Mouse (Mus musculus) 416B (cell line): ENCODE measurements around the gene Leng1.

Source experiments
- DNase-seq: peaks from one replicate; pipeline ENCODE4 v3.0.0; 2011; ENCODE audit warnings: low read depth

The Leng1 gene

DNA sequence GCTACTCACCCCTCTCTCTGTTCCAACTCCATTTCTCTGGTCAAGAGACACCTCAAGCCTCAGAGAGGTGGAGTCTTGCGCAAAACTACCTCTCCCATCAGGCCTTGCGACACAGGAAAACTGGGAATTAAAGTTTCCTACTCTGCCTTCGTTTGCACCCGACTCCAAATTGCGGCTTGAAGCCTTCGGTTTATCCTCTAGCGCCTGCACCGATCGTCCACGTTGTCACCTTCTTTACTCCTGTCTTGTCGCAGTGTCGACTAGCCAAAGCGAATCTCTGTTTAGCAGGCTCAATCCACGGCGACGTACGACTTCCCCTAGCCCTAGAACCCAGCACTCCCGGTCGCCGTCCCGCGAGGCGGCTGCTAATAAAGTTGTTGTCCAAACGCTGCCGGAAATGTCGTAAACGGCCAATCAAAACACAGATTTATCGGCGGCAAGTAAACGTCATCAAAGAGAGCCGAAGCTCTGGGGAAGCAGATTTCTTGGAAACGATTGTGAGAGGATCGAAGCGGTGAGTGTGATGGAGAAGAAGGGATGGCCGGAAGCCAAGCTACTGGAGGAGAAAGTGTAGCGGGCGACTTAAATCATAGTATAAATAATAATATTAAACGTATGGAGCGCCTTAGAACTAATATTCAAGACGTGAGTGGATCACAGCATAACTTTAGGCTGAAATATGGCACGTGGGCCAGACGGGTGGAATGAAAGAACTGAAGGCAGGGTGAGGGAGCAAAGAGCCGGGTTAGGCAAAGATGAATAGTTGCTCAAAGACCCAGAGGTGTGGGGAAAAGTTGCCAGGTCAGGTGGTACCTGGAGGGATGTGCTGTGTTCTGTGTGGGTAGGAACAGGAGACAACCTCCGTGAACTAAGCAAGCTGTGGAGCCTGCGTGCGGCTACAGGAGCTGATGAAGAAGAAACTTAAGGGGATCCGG, 35.8 kb downstream of the Leng1 start, which contains the start of the genes Tfpt and Prpf31:
Gene Tfpt, minus strand, starts transcription at position 387 of the 935 bp plus-strand sequence.
Gene Prpf31, plus strand, starts transcription at position 443 of the 935 bp plus-strand sequence.
- peak; percentile 98 for DNase-seq

DNA sequence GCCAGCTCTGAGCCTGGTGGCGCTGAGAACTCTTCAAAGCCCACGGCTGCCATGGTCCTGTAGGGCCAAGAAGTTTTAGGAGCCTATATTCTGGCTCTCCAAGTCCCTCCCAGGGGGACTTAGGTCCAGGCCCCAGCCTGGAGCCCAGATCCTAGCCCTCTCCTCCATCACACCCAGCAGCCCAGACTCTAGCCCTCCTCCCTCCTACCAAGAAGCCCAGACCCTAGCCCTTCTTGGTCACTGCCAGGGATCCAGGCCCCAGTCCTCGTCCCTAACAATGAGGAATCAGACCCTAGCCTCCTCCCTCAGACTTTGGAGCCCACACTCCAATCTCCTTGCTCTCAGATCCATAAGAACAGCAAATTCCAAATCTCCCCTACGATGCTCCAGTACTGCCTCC, 36.6 kb downstream of the Leng1 start:
- no peak for DNase-seq

DNA sequence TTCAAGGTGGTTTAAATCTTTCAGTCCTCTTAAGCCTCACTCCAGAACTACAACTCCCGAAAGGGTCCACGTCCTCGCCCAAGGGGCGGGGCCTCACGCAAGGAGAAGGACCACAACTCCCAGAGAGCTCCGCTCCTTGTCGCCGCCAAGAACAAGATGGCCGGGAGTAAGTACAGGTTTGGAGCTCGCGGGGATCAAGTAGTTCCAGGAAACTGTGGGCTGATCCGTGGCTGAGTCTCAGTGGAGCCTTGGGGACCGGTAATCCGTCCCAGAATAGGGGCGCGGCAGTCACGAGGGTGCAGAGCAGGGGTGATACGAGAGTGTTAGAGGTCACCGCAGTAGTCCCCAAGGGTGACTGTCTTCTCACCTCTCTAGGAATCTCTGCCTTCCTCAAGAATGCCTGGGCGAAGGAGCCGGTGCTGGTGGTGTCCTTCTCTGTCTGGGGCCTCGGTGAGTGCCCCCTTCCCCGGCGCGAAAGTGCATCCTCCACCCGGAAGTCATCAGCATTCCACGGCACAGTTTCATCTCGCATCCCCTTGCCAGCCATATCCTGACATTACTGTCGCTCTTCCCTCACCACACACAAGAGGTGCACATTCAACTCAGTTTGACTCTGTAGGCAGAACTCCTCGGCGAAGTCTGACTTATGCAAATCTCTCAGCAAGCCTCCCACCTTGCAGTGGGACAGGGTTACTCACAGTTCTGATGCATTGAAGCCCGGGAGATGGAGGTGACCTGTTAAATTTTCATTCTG, 48.2 kb downstream of the Leng1 start, which contains the start of gene Ndufa3:
Gene Ndufa3, plus strand, starts transcription at position 132 of the 754 bp plus-strand sequence.
- peak; percentile 95 for DNase-seq

DNA sequence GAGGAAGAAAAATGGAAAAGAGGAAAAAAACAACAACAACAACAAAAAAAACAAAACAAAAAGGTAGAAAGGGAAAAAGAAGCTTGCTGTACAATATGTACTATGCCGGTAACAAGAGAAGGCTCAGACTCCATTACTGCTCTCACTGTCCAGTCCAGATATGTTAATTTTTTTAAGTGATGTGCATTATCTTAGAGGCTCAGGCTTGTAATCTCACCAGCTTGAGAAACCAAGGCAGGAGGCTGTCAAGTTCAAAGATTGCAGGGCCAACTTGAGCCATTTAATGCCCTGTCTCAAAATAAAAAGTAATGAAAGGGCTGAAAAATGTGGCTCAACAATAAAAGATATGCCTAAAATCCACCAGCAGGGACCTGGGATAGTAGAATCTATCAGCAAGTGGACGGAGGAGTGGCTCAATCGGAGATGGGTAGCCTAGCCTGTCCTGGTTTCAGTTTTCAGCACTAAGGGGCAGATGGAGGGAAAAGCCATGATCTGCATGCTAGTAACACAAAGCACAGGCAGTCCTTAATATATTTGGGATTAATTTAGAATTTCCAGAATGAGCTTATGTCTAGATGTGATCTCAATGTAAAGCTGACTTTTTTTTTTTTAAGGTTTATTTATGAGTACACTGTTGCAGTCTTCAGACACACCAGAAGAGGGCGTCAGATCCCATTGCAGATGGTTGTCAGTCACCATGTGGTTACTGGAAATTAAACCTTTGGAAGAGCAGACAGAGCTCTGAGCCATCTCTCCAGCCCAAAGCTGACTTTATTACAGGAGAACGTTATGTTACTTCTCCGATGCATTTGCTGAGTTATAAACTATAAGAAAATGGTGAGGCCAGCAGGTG, 49.0 kb downstream of the Leng1 start:
- DNase-seq: no peak

DNA sequence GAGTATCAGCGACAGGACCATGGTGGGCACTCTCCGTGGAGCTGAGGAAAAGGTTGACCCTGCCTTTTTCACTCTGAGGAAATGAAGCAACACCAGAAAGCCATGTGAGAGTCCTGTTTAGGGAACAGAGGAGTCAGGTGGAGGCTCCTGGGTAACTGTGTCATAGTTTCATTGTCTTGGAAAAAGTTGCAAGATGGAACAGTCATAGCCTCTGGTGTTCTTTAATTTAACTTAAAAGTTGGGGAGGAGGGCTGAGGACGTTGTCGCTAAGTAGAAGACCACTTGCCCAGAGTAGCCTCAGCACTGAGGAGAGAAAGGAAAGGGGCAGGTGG, 49.6 kb downstream of the Leng1 start, which contains the start of gene Oscar:
Gene Oscar, minus strand, starts transcription at position 101 of the 332 bp plus-strand sequence.
- DNase-seq: no peak

DNA sequence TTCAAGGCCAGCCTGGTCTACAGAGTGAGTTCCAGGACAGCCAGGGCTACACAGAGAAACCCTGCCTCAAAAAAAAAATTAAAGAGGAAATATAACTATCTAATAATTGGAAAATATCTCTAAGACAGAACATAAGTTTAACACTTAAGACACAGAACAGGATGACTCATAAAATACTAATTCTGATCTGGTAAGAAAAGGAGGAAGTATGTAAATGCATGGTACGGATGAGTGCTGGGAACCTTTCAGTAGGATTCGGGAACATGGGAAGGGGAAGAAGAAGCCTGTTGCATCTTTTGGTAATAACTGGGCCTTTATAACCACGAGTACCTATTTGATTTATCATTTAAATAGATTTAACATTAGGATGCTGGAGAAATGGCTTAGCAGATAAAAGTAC, 51.6 kb downstream of the Leng1 start:
- no peak for DNase-seq

DNA sequence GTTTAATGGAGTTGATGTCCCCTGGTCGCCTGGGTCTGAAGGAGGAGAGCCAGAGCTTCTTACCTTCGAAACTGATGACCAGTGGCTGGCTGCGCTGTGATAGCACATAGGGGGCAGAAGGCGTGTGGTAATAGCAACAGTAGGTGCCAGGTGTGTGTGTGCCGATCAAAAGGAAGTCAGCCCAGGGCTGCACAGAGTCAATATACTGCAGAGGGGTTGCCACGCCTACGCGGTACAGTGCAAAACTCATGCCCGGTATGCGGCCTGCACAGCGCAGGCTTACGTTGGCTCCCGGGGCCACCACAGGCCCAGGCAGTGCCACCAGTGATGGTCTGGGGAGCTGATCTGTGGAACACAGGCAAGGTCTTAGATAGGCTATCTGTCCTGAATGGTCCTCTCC, 54.6 kb downstream of the Leng1 start:
- DNase-seq: no peak

DNA sequence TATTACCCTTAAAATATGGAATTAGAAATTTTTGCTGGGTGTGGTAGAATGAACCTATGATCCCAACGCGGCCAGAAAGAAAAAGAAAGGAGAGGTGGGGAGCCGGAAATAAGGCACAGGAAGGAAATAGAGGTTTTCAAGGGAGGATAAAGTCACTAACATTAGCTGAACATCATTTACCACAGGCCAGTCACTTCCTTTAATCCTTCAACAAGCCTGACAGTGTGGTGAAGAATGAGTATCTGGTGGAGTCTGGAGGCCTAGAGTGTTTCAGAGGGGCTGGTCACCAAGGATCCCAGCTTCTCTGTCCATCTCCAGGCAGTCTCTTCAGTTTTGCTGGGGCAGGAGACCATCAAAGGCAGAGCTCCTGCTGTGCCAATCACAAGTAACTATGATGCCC, 55.2 kb downstream of the Leng1 start:
- DNase-seq: peak; percentile 68
